Mouse (Mus musculus) right cerebral cortex, postnatal 14 days (tissue): ENCODE results near the gene Trim45.

Source experiments
- DNase-seq: peaks from one replicate; pipeline ENCODE4 v3.0.0; 2022

Gene Trim45

GRCm38 (mm10) chr3:100932077-100932944 is 10.3 kb downstream of the Trim45 start:
- DNase-seq: peak; percentile 28

- DNase-seq: no peak
Observed at GRCm38 (mm10) chr3:100935521-100935920, 13.5 kb downstream of the Trim45 start.

GRCm38 (mm10) chr3:100936201-100936600 is 14.2 kb downstream of the Trim45 start:
- DNase-seq: no peak

- DNase-seq: no peak
Observed at GRCm38 (mm10) chr3:100938211-100938610, 16.2 kb downstream of the Trim45 start.

DNA sequence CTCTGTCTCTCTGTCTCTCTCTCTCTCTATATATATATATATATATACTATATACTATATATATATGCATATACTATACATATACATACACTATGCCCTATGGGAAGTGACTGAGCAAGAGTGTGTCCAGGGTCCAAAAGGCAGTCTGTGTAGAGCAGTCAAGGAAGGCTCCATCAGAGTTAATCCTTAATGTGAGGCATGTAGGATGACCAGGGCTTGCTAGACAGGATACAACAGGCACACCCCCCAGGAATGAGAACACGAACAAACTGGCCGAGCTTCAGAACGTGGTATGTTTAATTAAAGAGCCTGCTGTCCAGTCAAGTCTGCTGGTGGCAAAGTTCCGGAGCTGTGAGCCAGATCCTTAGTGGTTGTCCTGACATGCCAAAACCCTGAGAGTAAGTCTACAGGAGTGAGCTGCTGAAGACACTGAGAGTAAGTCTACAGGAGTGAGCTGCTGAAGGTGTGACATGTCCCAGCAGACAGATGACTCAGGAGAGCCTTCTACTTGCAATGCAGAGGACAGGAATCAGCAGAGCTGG is 18.6 kb downstream of the Trim45 start:
- no peak for DNase-seq

DNA sequence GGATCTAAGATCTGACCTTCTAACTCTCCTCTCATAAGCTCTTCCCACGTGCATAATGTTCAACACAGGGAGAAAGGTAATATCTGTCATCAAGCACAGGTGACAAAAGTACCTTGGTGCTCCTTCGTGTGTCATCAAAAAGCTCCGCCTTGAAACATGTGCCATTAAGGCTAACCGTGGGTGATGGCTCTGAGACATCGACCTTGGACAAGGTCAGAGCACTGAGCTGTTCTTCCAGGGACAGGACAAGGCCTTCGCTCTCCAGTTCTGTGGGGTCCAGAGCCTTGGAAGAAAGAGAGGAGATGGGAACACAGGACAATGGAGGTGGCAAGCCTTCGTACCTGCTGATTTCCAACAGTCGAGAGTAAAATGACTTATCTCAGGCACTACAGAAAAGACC is 25.3 kb downstream of the Trim45 start:
- no peak for DNase-seq

GRCm38 (mm10) chr3:100951531-100951930 is 29.5 kb downstream of the Trim45 start:
- no peak for DNase-seq

DNA sequence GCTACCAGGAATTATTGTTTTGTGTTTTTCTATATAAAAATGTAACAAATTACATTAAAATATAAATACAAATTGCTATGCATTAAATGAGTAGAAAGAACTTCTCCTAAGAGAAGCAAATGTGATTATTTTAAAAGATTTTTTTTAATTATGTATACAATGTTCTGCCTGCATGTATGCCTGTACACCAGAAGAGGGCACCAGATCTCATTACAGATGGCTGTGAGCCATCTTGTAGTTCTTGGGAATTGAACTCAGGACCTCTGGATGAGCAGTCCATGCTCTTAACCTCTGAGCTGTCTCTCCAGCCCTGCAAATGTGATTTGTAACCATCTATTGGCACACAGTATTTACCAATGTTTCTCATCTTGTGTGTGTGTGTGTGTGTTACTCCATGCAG is 32.6 kb downstream of the Trim45 start:
- no peak for DNase-seq

GRCm38 (mm10) chr3:100961007-100961406 is 39.0 kb downstream of the Trim45 start:
- DNase-seq: no peak

- DNase-seq: no peak
Observed at GRCm38 (mm10) chr3:100961501-100961900, 39.5 kb downstream of the Trim45 start.

DNA sequence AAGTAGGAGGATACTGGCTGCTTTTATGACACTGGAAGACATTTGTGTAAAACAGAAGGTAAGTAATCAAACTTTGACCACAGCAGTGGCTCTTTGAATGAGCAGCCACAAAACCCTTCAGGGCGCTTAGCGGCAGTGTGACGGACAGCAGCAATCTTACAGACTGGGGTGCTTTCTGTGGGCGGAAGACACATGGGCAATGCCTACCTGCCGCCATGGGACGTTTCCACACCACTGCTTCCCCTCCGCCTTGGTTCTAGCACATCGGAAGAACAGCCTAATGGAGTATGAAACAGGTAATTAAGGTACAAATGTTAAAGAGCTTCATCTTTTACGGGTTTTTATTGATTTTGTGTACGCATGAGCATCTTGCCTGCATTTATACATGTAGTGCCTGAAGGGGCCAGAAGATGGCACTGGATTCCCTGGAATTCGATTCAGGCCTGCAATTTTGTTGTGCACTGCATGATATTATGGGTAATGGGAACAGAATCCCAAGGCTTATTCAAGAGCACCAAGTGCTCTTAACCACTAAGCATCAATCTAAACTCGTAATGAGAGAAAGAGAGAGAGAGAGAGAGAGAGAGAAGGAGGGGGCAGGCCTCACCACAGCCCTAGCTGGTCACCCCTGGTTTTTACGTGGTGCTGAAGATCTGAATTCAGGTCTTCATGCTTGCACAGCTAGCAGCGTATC is 42.0 kb downstream of the Trim45 start:
- peak; percentile 56 for DNase-seq

DNA sequence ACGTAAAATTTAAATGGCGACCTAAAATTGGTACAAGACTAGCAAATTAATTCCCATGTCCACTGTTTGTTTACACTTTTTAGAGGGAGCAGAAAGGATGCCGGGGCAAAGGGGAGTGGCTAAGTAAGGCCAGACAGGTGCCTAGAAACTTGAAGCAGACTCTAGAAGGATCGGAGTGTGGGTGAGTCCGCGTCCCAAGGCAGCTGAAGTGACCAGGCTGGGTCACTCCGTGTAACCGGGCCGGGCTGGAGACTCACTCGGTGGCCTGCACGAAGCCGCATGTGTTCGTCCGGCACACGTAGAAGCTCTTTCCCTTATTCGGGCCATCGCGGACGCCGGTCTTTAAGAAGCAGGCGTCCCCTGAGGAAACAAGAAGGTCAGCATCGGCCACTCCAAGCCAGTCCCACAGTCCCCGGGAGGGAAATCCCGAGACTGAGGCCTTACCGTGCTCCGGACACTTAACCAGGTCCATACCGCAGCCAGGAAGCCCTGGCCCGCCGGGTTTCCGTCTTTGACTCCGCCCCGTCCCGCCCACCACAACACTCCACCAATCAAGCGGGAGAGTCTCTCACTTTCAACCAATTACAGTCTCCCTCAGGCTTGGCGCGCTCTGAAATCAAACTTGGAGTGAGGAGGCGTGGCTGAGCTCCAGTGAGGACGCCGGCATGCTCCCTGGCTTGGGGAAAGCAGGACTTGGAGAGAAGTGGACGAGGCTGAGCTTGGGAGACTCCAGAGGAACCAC is 47.3 kb downstream of the Trim45 start, which contains the start of gene Ttf2:
Ttf2 (minus strand) TSS at position 488 of the 742 bp plus-strand sequence.
- peak; percentile 85 for DNase-seq

- DNase-seq: no peak
Observed at GRCm38 (mm10) chr3:100973906-100974305, 51.9 kb downstream of the Trim45 start.

- no peak for DNase-seq
Observed at GRCm38 (mm10) chr3:100979290-100979689, 57.3 kb downstream of the Trim45 start.
